Mouse (Mus musculus): ENCODE data around the gene Agfg2. TPM values are rescaled to one million over a fixed set of nuclear protein-coding genes. Genes with fewer than 3 reads are reported as not detected.
A peak's percentile ranks its signal among the peaks of the same experiment; 100 is the strongest.

Gene Agfg2
- polyA plus RNA-seq, 1 experiment from 2014 or later: 19.7 TPM

DNA sequence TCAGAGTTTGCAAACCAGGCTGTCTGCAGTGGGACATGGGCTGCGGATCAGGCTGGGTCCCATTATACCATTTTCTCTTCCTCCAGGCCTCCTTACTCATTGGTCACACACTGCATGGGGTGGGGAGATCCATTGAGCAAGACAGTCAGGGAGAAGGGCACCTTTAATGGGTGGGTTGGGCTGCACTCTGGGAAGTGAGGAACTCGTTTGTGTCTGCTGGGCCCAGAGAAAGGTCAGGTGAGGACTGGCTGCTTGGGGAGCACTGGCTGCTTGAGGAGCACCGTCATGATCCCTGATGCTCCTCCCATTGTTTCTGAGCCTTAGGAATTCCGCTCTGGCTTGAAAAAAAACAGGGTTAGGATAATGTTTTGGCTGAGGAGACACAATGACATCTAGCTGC, 41.6 kb downstream of the Agfg2 start:
- Histone ChIP-seq H3K9ac (no peak overlapping the region), H3K27me3 (replicated peaks) (peaks cover 52% of the 10 kb centered on the region), H3K9me3 (no peaks in the 10 kb centered on the region), H3K4me1 (peaks cover 22% of the 10 kb centered on the region), H3K4me3 (no peak overlapping the region), H3K4me2 (no peak overlapping the region), H3K36me3 (peaks cover 52% of the 10 kb centered on the region), H3K27ac (replicated peaks) (no peak overlapping the region)
- 54% methylated on average over 4 of the region's 4 CpGs for WGBS
- no peak for ATAC-seq (ENCODE audit: extremely low read depth, insufficient number of reproducible peaks, low FRiP score, low TSS enrichment)

- Histone ChIP-seq H3K4me1 (peaks cover 18% of the 10 kb centered on the region), H3K4me2 (no peak within 1 kb of the TSS), H3K36me3 (peaks cover 70% of the 10 kb centered on the region), H3K9me3 (no peaks in the 10 kb centered on the region), H3K9ac (no peak within 1 kb of the TSS), H3K4me3 (no peak within 1 kb of the TSS), H3K27ac (replicated peaks) (no peak within 1 kb of the TSS), H3K27me3 (replicated peaks) (peaks cover 38% of the 10 kb centered on the region)
- WGBS: 80% methylated on average over 19 of the region's 19 CpGs
- ATAC-seq (ENCODE audit: extremely low read depth, insufficient number of reproducible peaks, low FRiP score, low TSS enrichment): no peak
These were observed 43.5 kb downstream of the Agfg2 start, which contains the start of gene Sap25 for GRCm38 (mm10) chr5:137641054-137641453. TSS of gene Sap25 (plus strand) at chr5:137641334.

- WGBS: 63% methylated on average over 7 of the region's 7 CpGs
- no peak for ATAC-seq (ENCODE audit: extremely low read depth, insufficient number of reproducible peaks, low FRiP score, low TSS enrichment)
- H3K36me3 ChIP-seq: peaks cover 86% of the 10 kb centered on the region
These were observed 45.1 kb downstream of the Agfg2 start for GRCm38 (mm10) chr5:137639472-137639871.

DNA sequence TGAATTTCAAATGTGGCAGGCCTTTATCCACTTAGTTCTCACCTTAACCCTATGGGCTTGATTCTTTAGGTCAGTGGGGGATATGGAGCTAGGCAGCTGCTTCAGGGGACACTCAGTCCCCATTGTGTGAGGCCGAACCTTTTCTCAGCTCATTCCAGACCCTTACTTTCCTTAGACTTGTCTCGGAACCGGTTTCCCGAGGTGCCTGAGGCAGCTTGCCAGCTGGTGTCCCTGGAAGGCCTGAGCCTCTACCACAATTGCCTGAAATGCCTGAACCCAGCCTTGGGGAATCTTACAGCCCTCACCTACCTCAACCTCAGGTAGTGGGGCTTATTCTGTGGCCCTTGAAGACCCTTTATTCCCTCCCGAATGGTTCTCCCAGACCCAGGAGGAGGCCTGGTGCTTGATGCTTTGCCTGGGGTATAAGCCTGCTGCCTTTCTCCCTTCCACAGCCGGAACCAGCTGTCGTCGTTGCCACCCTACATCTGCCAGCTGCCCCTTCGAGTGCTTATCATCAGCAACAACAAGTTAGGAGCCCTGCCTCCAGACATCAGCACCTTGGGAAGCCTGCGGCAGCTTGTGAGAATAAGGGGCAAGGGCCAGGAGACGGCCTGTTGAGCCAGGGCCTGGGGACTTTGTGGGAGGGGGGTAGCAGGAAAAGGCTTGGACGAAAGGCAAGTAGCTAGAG, 51.0 kb downstream of the Agfg2 start:
- H3K9me3 ChIP-seq: no peaks in the 10 kb centered on the region
- H3K27me3 ChIP-seq (replicated peaks): no peaks in the 10 kb centered on the region
- 0 out of 2 replicates have a peak overlapping the region, but pooled peaks have one; percentile 24 for H3K9ac ChIP-seq
- ATAC-seq (ENCODE audit: extremely low read depth, insufficient number of reproducible peaks, low FRiP score, low TSS enrichment): no peak
- no peak overlapping the region for H3K27ac ChIP-seq (replicated peaks)
- H3K4me3 ChIP-seq: no peak overlapping the region
- peaks cover 32% of the 10 kb centered on the region for H3K4me1 ChIP-seq
- H3K36me3 ChIP-seq: peaks cover 65% of the 10 kb centered on the region
- WGBS: 65% methylated on average over 12 of the region's 12 CpGs
- H3K4me2 ChIP-seq: no peak overlapping the region

More at GRCm38 (mm10) chr5:137639472-137639871, 45.1 kb downstream of the Agfg2 start:
- Histone ChIP-seq H3K4me3 (no peak overlapping the region), H3K27me3 (replicated peaks) (peaks cover 23% of the 10 kb centered on the region), H3K27ac (replicated peaks) (no peak overlapping the region), H3K9me3 (no peaks in the 10 kb centered on the region), H3K4me1 (peaks cover 6% of the 10 kb centered on the region), H3K9ac (no peak overlapping the region), H3K4me2 (no peak overlapping the region)

DNA sequence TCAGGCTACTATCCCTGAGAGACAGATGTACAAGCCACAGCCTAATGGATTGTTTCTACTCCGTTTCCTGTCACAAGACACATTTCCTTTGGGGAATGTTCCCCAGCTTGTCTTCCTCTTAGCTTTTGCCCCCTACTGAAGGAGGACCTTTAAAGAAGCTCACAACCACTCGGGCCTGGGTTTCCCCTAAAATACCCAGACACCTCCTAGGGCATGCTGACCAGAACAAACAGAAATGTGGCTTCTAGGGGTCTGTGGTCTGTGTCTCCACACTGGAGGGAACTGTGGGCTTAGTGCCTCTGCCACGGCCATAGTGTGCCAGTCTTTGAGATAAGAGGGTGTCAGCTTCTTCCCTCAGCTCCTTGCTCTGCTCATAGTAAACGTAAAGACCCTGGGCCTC, 52.9 kb downstream of the Agfg2 start:
- Histone ChIP-seq H3K27ac (replicated peaks) (peak overlapping the region; percentile 94; the same call in 1 of the 2 replicates), H3K27me3 (replicated peaks) (no peaks in the 10 kb centered on the region), H3K4me1 (peaks cover 41% of the 10 kb centered on the region), H3K36me3 (peaks cover 45% of the 10 kb centered on the region), H3K4me2 (peak overlapping the region; percentile 96), H3K4me3 (peak overlapping the region; percentile 96; the same call in 1 of the 2 replicates), H3K9ac (peak overlapping the region; percentile 94), H3K9me3 (no peaks in the 10 kb centered on the region)
- 43% methylated on average over 4 of the region's 4 CpGs for WGBS
- no peak for ATAC-seq (ENCODE audit: extremely low read depth, insufficient number of reproducible peaks, low FRiP score, low TSS enrichment)

- Histone ChIP-seq H3K4me2 (peak overlapping the region; percentile 96), H3K4me3 (peak overlapping the region; percentile 96), H3K36me3 (peaks cover 41% of the 10 kb centered on the region), H3K9ac (peak overlapping the region; percentile 94), H3K27me3 (replicated peaks) (no peaks in the 10 kb centered on the region), H3K9me3 (no peaks in the 10 kb centered on the region), H3K4me1 (peaks cover 41% of the 10 kb centered on the region), H3K27ac (replicated peaks) (peak overlapping the region; percentile 94)
- no peak for ATAC-seq (ENCODE audit: extremely low read depth, insufficient number of reproducible peaks, low FRiP score, low TSS enrichment)
- WGBS: 53% methylated on average over 9 of the region's 9 CpGs
These were observed 53.4 kb downstream of the Agfg2 start for GRCm38 (mm10) chr5:137631171-137631570.

GRCm38 (mm10) chr5:137630602-137631001, 53.9 kb downstream of the Agfg2 start:
- ATAC-seq (ENCODE audit: extremely low read depth, insufficient number of reproducible peaks, low FRiP score, low TSS enrichment): no peak
- H3K9me3 ChIP-seq: no peaks in the 10 kb centered on the region
- 35% methylated on average over 3 of the region's 3 CpGs for WGBS
- peak overlapping the region; percentile 94 for H3K27ac ChIP-seq (replicated peaks)
- peaks cover 41% of the 10 kb centered on the region for H3K4me1 ChIP-seq
- peak overlapping the region; percentile 96 for H3K4me3 ChIP-seq
- H3K27me3 ChIP-seq (replicated peaks): no peaks in the 10 kb centered on the region
- peak overlapping the region; percentile 96 for H3K4me2 ChIP-seq
- peaks cover 35% of the 10 kb centered on the region for H3K36me3 ChIP-seq
- peak overlapping the region; percentile 94 for H3K9ac ChIP-seq

- peak overlapping the region; percentile 94 for H3K9ac ChIP-seq
- H3K4me2 ChIP-seq: peak overlapping the region; percentile 96
- no peaks in the 10 kb centered on the region for H3K9me3 ChIP-seq
- no peaks in the 10 kb centered on the region for H3K27me3 ChIP-seq (replicated peaks)
- WGBS: 20% methylated on average over 6 of the region's 6 CpGs
- peaks cover 30% of the 10 kb centered on the region for H3K36me3 ChIP-seq
- no peak for ATAC-seq (ENCODE audit: extremely low read depth, insufficient number of reproducible peaks, low FRiP score, low TSS enrichment)
- peak overlapping the region; percentile 94 for H3K27ac ChIP-seq (replicated peaks)
- peaks cover 41% of the 10 kb centered on the region for H3K4me1 ChIP-seq
- H3K4me3 ChIP-seq: peak overlapping the region; percentile 96
These were observed 54.5 kb downstream of the Agfg2 start for GRCm38 (mm10) chr5:137629906-137630545.

GRCm38 (mm10) chr5:137629306-137629721, 55.2 kb downstream of the Agfg2 start:
- no peaks in the 10 kb centered on the region for H3K27me3 ChIP-seq (replicated peaks)
- no peaks in the 10 kb centered on the region for H3K9me3 ChIP-seq
- peak overlapping the region; percentile 96 for H3K4me2 ChIP-seq
- peak overlapping the region; percentile 94 for H3K9ac ChIP-seq
- peak overlapping the region; percentile 96 for H3K4me3 ChIP-seq
- WGBS: under 1% methylated on average over 23 of the region's 23 CpGs
- peak; percentile 38 for ATAC-seq (ENCODE audit: extremely low read depth, insufficient number of reproducible peaks, low FRiP score, low TSS enrichment)
- H3K4me1 ChIP-seq: peaks cover 41% of the 10 kb centered on the region
- peak overlapping the region; percentile 94 for H3K27ac ChIP-seq (replicated peaks)
- peaks cover 22% of the 10 kb centered on the region for H3K36me3 ChIP-seq

GRCm38 (mm10) chr5:137628498-137629305, 55.8 kb downstream of the Agfg2 start, which contains the start of the genes Fbxo24, Lrch4 and Gm20605:
TSS of gene Fbxo24 (minus strand) at chr5:137629002.
TSS of gene Lrch4 (plus strand) at chr5:137629121.
TSS of gene Gm20605 (plus strand) at chr5:137629175.
- WGBS: under 1% methylated on average over 46 of the region's 46 CpGs
- Histone ChIP-seq H3K36me3 (peaks cover 16% of the 10 kb centered on the region), H3K27me3 (replicated peaks) (no peaks in the 10 kb centered on the region), H3K4me2 (peak within 1 kb of the TSS; percentile 96), H3K9ac (peak within 1 kb of the TSS; percentile 94), H3K9me3 (no peaks in the 10 kb centered on the region), H3K4me3 (peak within 1 kb of the TSS; percentile 96), H3K27ac (replicated peaks) (peak within 1 kb of the TSS; percentile 94), H3K4me1 (peaks cover 41% of the 10 kb centered on the region)
- ATAC-seq (ENCODE audit: extremely low read depth, insufficient number of reproducible peaks, low FRiP score, low TSS enrichment): peak; percentile 95

- H3K4me1 ChIP-seq: peaks cover 41% of the 10 kb centered on the region
- peaks cover 9% of the 10 kb centered on the region for H3K36me3 ChIP-seq
- H3K27me3 ChIP-seq (replicated peaks): no peaks in the 10 kb centered on the region
- peak overlapping the region; percentile 96 for H3K4me3 ChIP-seq
- ATAC-seq (ENCODE audit: extremely low read depth, insufficient number of reproducible peaks, low FRiP score, low TSS enrichment): no peak
- 2% methylated on average over 9 of the region's 9 CpGs for WGBS
- H3K9ac ChIP-seq: peak overlapping the region; percentile 83
- H3K4me2 ChIP-seq: peak overlapping the region; percentile 75
- peak overlapping the region; percentile 89 for H3K27ac ChIP-seq (replicated peaks)
- H3K9me3 ChIP-seq: no peaks in the 10 kb centered on the region
These were observed 56.5 kb downstream of the Agfg2 start for GRCm38 (mm10) chr5:137627991-137628390.
